14 mouse cellular contexts compared by ENCODE assay signal in genomic region chr10:80793033-80793784, GRCm38 (mm10). TPM values are rescaled to one million over a fixed set of nuclear protein-coding genes. Genes with fewer than 3 reads are reported as not detected.
DNase-seq lines count a peak whose midpoint lies in the region; ATAC-seq and TF ChIP-seq lines count a peak whose summit lies in the region.
"Had no signal": no experiment of that assay in that cellular context is flagged by ENCODE, and none has a peak within 500 bp of the region (broad histone marks: within the 10 kb centered on the region; RNA-seq: fewer than 3 reads in every experiment).

No protein-coding gene starts in this region.

- H3K36me3 ChIP-seq in thymus, adult 2 months (ENCODE audit: control insufficient read depth, insufficient read depth, low read length): peaks cover 22% of the 10 kb centered on the region
- H3K36me3 ChIP-seq in lung, postnatal 0 days (ENCODE audit: insufficient read depth, low read length): peaks cover 36% of the 10 kb centered on the region

- H3K4me3 ChIP-seq in thymus, adult 2 months (ENCODE audit: control insufficient read depth, insufficient read depth, low read length): no peak overlapping the region
- H3K4me3 ChIP-seq in lung, postnatal 0 days (ENCODE audit: low read depth, low read length): no peak overlapping the region
- H3K4me3 ChIP-seq: heart, embryonic 10.5 days; lung, embryonic 15.5 days; megakaryocyte, embryonic 14.5 days had no signal

- 87% methylated on average over 13 of the region's 13 CpGs for WGBS in thymus, adult 2 months
- 87% methylated on average over 13 of the region's 13 CpGs for WGBS in lung, postnatal 0 days

- H3K27ac ChIP-seq in thymus, adult 2 months (ENCODE audit: control insufficient read depth, insufficient read depth, low read length): peak overlapping the region; percentile 65
- H3K27ac ChIP-seq in lung, postnatal 0 days (ENCODE audit: low read length): no peak overlapping the region
- H3K27ac ChIP-seq: lung, embryonic 15.5 days had no signal

- H3K27me3 ChIP-seq in thymus, adult 2 months (ENCODE audit: control insufficient read depth, insufficient read depth, low read length): no peaks in the 10 kb centered on the region
- H3K27me3 ChIP-seq in lung, postnatal 0 days (replicated peaks; ENCODE audit: insufficient read depth, low read length): no peaks in the 10 kb centered on the region
- H3K27me3 ChIP-seq: lung, embryonic 15.5 days; megakaryocyte, embryonic 14.5 days had no signal

- no peak overlapping the region for H3K4me2 ChIP-seq in lung, postnatal 0 days (replicated peaks; ENCODE audit: low read depth, low read length)
- H3K4me2 ChIP-seq: liver, embryonic 11.5 days; lung, embryonic 15.5 days had no signal

- no peak for TF ChIP-seq EP300 in lung, postnatal 0 days (IDR thresholded peaks at IDR 0.05)

- peaks cover 37% of the 10 kb centered on the region for H3K4me1 ChIP-seq in thymus, adult 2 months (replicated peaks; ENCODE audit: control insufficient read depth, insufficient read depth, low read length)
- H3K4me1 ChIP-seq in lung, postnatal 0 days (ENCODE audit: insufficient read depth, low read depth, low read length): peaks cover 9% of the 10 kb centered on the region; the same call in 1 of the 2 replicates

- peak; percentile 92 for DNase-seq in heart, adult 11 months
- no peak for DNase-seq in heart, adult 8-10 months (ENCODE audit: low spot score)
- no peak for DNase-seq in thymus, adult 2 months
- no peak for DNase-seq in thymus, postnatal 36 days
- DNase-seq in cerebellum, adult 9-10 months: peak; percentile 78
- DNase-seq in gastrocnemius, postnatal 10 days: no peak
- DNase-seq in lung, postnatal 0 days (ENCODE audit: low spot score): no peak
- DNase-seq: heart, postnatal 4 days had no signal

- no peak for TF ChIP-seq CTCF in thymus, adult 2 months (IDR thresholded peaks at IDR 0.05; ENCODE audit: borderline replicate concordance, control insufficient read depth, extremely low read depth, insufficient read depth, low read length, poor library complexity)
- no peak for TF ChIP-seq CTCF in lung, postnatal 0 days (IDR thresholded peaks at IDR 0.05)

- TF ChIP-seq POLR2A in thymus, adult 2 months (IDR thresholded peaks at IDR 0.05; ENCODE audit: control insufficient read depth, extremely low read depth, insufficient read depth, low read length, poor library complexity): no peak

- no peaks in the 10 kb centered on the region for H3K9me3 ChIP-seq in lung, postnatal 0 days (ENCODE audit: low read length)
- H3K9me3 ChIP-seq: heart, embryonic 10.5 days; lung, embryonic 15.5 days; megakaryocyte, embryonic 14.5 days had no signal

- no peak for ATAC-seq in lung, postnatal 0 days
- no peak for ATAC-seq in activated CD4-positive, CD25-positive, alpha-beta regulatory T cell, adult 4 months

- H3K9ac ChIP-seq in lung, postnatal 0 days (replicated peaks; ENCODE audit: low read depth): no peak overlapping the region
- H3K9ac ChIP-seq: lung, embryonic 15.5 days had no signal

RNA-seq across cellular contexts. Expression of gene Sf3a2, which starts 4.8 kb away (rescaled TPM):
- 10 to 100 TPM; 25.0 to 33.0 (median 31.5) TPM for total RNA-seq in heart, adult 8-10 months (2022)
- polyA plus RNA-seq in thymus, adult 2 months (2012; rRNA removed): 94.6 and 119 TPM in 2 replicates
- total RNA-seq in gastrocnemius, postnatal 10 days (2021): 10 to 100 TPM; 31.6 to 41.3 TPM
- 27.0 and 29.4 TPM in 2 replicates for polyA plus RNA-seq in lung, postnatal 0 days (2015; fragmentation: Nextera tagmentation; extraction: Ambion mirVana)
- polyA plus RNA-seq in activated CD4-positive, CD25-positive, alpha-beta regulatory T cell, adult 4 months (2017; shearing (Covaris generic)): 10 to 100 TPM; 18.9 to 19.9 TPM

RNA-seq across cellular contexts. Expression of gene Plekhj1, which starts 5.2 kb away (rescaled TPM):
- 10 to 100 TPM; 29.8 to 37.4 (median 32.7) TPM for total RNA-seq in heart, adult 8-10 months (2022)
- polyA plus RNA-seq in thymus, adult 2 months (2012; rRNA removed): 142 and 153 TPM in 2 replicates
- 10 to 100 TPM; 26.8 to 30.9 TPM for total RNA-seq in gastrocnemius, postnatal 10 days (2021)
- 59.9 and 69.1 TPM in 2 replicates for polyA plus RNA-seq in lung, postnatal 0 days (2015; fragmentation: Nextera tagmentation; extraction: Ambion mirVana)
- polyA plus RNA-seq in activated CD4-positive, CD25-positive, alpha-beta regulatory T cell, adult 4 months (2017; shearing (Covaris generic)): 100 to 1,000 TPM; 121 to 156 TPM

RNA-seq across cellular contexts. Expression of gene Amh, which starts 11.8 kb away (rescaled TPM):
- total RNA-seq in heart, adult 8-10 months (2022): under 1 TPM; 0.14 to 0.50 (median 0.20) TPM
- 6.3 and 8.8 TPM in 2 replicates for polyA plus RNA-seq in thymus, adult 2 months (2012; rRNA removed)
- total RNA-seq in gastrocnemius, postnatal 10 days (2021): under 1 TPM; 0.20 to 0.52 TPM
- polyA plus RNA-seq in lung, postnatal 0 days (2015; fragmentation: Nextera tagmentation; extraction: Ambion mirVana): 0.07 TPM in 1 of 2 replicates, not detected in the other
- not detected for polyA plus RNA-seq in activated CD4-positive, CD25-positive, alpha-beta regulatory T cell, adult 4 months (2017; shearing (Covaris generic))
- polyA plus RNA-seq: heart, embryonic 10.5 days; intestine, embryonic 14.5 days; liver, embryonic 11.5 days had no signal

RNA-seq across cellular contexts. Expression of gene Jsrp1, which starts 20.1 kb away (rescaled TPM):
- 1 to 10 TPM in 1 of 4 experiments, under 1 TPM in 3; 0.47 to 1.6 (median 0.75) TPM for total RNA-seq in heart, adult 8-10 months (2022)
- polyA plus RNA-seq in thymus, adult 2 months (2012; rRNA removed): 0.24 TPM in 1 of 2 replicates, not detected in the other
- total RNA-seq in gastrocnemius, postnatal 10 days (2021): 100 to 1,000 TPM; 289 to 339 TPM
- polyA plus RNA-seq in lung, postnatal 0 days (2015; fragmentation: Nextera tagmentation; extraction: Ambion mirVana): 0.25 TPM in 1 of 2 replicates, not detected in the other
- polyA plus RNA-seq in activated CD4-positive, CD25-positive, alpha-beta regulatory T cell, adult 4 months (2017; shearing (Covaris generic)): not detected

RNA-seq across cellular contexts. Expression of gene Oaz1, which starts 33.2 kb away (rescaled TPM):
- 1,000 to 10,000 TPM in 2 of 4 experiments, 100 to 1,000 TPM in 2; 848 to 1,083 (median 963) TPM for total RNA-seq in heart, adult 8-10 months (2022)
- polyA plus RNA-seq in thymus, adult 2 months (2012; rRNA removed): 1,706 and 1,988 TPM in 2 replicates
- total RNA-seq in gastrocnemius, postnatal 10 days (2021): 100 to 1,000 TPM; 846 to 935 TPM
- polyA plus RNA-seq in lung, postnatal 0 days (2015; fragmentation: Nextera tagmentation; extraction: Ambion mirVana): 1,344 and 1,416 TPM in 2 replicates
- polyA plus RNA-seq in activated CD4-positive, CD25-positive, alpha-beta regulatory T cell, adult 4 months (2017; shearing (Covaris generic)): 1,000 to 10,000 TPM; 1,826 to 2,667 TPM

Comparison
In these comparisons a context has a peak if more than half of its experiments do, and no peak if none do; other contexts are left out.
1. DNase-seq: peak in heart, adult 11 months (single experiment) and cerebellum, adult 9-10 months (single experiment); none in heart, adult 8-10 months (single experiment), thymus, adult 2 months (single experiment), thymus, postnatal 36 days (0 of 2), gastrocnemius, postnatal 10 days (single experiment) and lung, postnatal 0 days (single experiment).